ENCODE assay signal across 13 mouse cellular contexts in the genomic region with DNA sequence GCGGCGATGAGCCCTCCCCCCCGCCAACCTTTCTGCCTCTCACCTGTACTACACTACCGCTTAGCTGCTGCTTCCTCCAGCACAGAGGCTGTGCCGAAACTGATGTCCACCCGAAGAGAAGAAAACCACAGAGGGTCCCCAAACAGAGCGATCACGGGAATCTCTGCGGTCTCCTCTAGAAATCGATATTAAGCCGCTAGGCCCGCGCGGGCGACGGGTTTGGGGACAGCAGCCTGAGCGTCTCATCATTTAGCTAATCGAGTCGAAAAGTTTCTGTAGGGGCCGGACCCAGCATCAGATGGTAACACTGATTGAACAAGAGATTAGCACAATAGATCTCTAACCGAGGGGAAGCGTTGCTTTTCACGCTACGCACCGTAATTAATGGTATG. TPM values are rescaled to one million over a fixed set of nuclear protein-coding genes. Genes with fewer than 3 reads are reported as not detected.
A peak's percentile ranks its signal among the peaks of the same experiment; 100 is the strongest.
DNase-seq lines count a peak whose midpoint lies in the region; ATAC-seq and TF ChIP-seq lines count a peak whose summit lies in the region.
"Had no signal": no experiment of that assay in that cellular context is flagged by ENCODE, and none has a peak within 500 bp of the region (broad histone marks: within the 10 kb centered on the region; RNA-seq: fewer than 3 reads in every experiment).

No protein-coding gene starts in this region.

- H3K4me3 ChIP-seq in midbrain, embryonic 10.5 days: no peak overlapping the region
- H3K4me3 ChIP-seq in midbrain, embryonic 15.5 days: no peak overlapping the region
- 0 out of 2 replicates have a peak overlapping the region, but pooled peaks have one; percentile 16 for H3K4me3 ChIP-seq in intestine, postnatal 0 days (ENCODE audit: low read depth, low read length)
- H3K4me3 ChIP-seq: lung, embryonic 15.5 days had no signal

- no peak overlapping the region for H3K27ac ChIP-seq in midbrain, embryonic 10.5 days (replicated peaks)
- no peak overlapping the region for H3K27ac ChIP-seq in midbrain, embryonic 15.5 days
- H3K27ac ChIP-seq in intestine, postnatal 0 days (ENCODE audit: low read depth, low read length): no peak overlapping the region
- H3K27ac ChIP-seq: lung, embryonic 15.5 days had no signal

- ATAC-seq in midbrain, embryonic 15.5 days (replicated peaks): no peak
- ATAC-seq in intestine, postnatal 0 days: no peak

- H3K9ac ChIP-seq in midbrain, embryonic 15.5 days: no peak overlapping the region
- H3K9ac ChIP-seq in intestine, postnatal 0 days (ENCODE audit: low read depth, low read length): no peak overlapping the region
- H3K9ac ChIP-seq: lung, embryonic 15.5 days had no signal

- DNase-seq in heart, postnatal 4 days: peak; percentile 7
- DNase-seq in heart, postnatal 25 days (ENCODE audit: low spot score): no peak
- DNase-seq in midbrain, embryonic 10.5 days (ENCODE audit: low spot score): peak; percentile 51
- DNase-seq in embryo, embryonic 11 days: peak; percentile 56
- no peak for DNase-seq in ovary, adult 18-20 months (ENCODE audit: low spot score)
- DNase-seq in gastrocnemius, postnatal 25 days: no peak
- DNase-seq: right cerebral cortex, postnatal 25 days had no signal

- H3K4me1 ChIP-seq in midbrain, embryonic 10.5 days: peaks cover 50% of the 10 kb centered on the region
- H3K4me1 ChIP-seq in midbrain, embryonic 15.5 days: peaks cover 26% of the 10 kb centered on the region
- H3K4me1 ChIP-seq in intestine, postnatal 0 days (replicated peaks; ENCODE audit: control insufficient read depth, insufficient read depth, low read length): peaks cover 2% of the 10 kb centered on the region; the same call in 1 of the 2 replicates

- TF ChIP-seq CTCF in intestine, postnatal 0 days (IDR thresholded peaks at IDR 0.05; ENCODE audit: low read depth): no peak

- no peaks in the 10 kb centered on the region for H3K9me3 ChIP-seq in midbrain, embryonic 10.5 days (replicated peaks)
- H3K9me3 ChIP-seq in midbrain, embryonic 15.5 days: no peaks in the 10 kb centered on the region
- no peaks in the 10 kb centered on the region for H3K9me3 ChIP-seq in intestine, postnatal 0 days (ENCODE audit: control insufficient read depth)
- H3K9me3 ChIP-seq: lung, embryonic 15.5 days had no signal

- intact Hi-C loops in heart, postnatal 25 days (cut with DNase I): no loop called here

- no peaks in the 10 kb centered on the region for H3K36me3 ChIP-seq in midbrain, embryonic 10.5 days
- no peaks in the 10 kb centered on the region for H3K36me3 ChIP-seq in midbrain, embryonic 15.5 days (replicated peaks)
- H3K36me3 ChIP-seq in intestine, postnatal 0 days (ENCODE audit: control insufficient read depth, insufficient read depth): no peaks in the 10 kb centered on the region
- H3K36me3 ChIP-seq: lung, embryonic 15.5 days had no signal

- no peak overlapping the region for H3K4me2 ChIP-seq in midbrain, embryonic 15.5 days
- H3K4me2 ChIP-seq in intestine, postnatal 0 days (replicated peaks; ENCODE audit: low read depth): no peak overlapping the region
- H3K4me2 ChIP-seq: lung, embryonic 15.5 days had no signal

- WGBS in midbrain, embryonic 10.5 days: under 1% methylated on average over 25 of the region's 25 CpGs
- WGBS in midbrain, embryonic 15.5 days: under 1% methylated on average over 25 of the region's 25 CpGs
- 1% methylated on average over 25 of the region's 25 CpGs for WGBS in intestine, postnatal 0 days

- peaks cover 100% of the 10 kb centered on the region for H3K27me3 ChIP-seq in midbrain, embryonic 10.5 days (ENCODE audit: low read depth, poor library complexity, severe bottlenecking)
- peaks cover 92% of the 10 kb centered on the region for H3K27me3 ChIP-seq in midbrain, embryonic 15.5 days (replicated peaks)
- peaks cover 100% of the 10 kb centered on the region for H3K27me3 ChIP-seq in intestine, postnatal 0 days (replicated peaks; ENCODE audit: control insufficient read depth, insufficient read depth, low read length)

RNA-seq across cellular contexts. Expression of a gene that starts 2.9 kb away (rescaled TPM):
- under 1 TPM; 0.25 to 0.26 TPM for total RNA-seq in heart, postnatal 4 days (2021)
- under 1 TPM; 0.60 to 0.98 TPM for total RNA-seq in heart, postnatal 25 days (2021)
- 0.05 and 0.23 TPM in 2 replicates for polyA plus RNA-seq in midbrain, embryonic 10.5 days (2016; fragmentation: Nextera tagmentation; extraction: Ambion mirVana)
- 0.14 TPM in 1 of 2 replicates, not detected in the other for polyA plus RNA-seq in midbrain, embryonic 15.5 days (2015; fragmentation: Nextera tagmentation; extraction: Ambion mirVana)
- polyA plus RNA-seq in intestine, postnatal 0 days (2015; fragmentation: Nextera tagmentation; extraction: Ambion mirVana): 0.34 and 0.42 TPM in 2 replicates
- 1 to 10 TPM; 1.4 to 2.0 TPM for total RNA-seq in gastrocnemius, postnatal 25 days (2021)
- polyA plus RNA-seq: heart, embryonic 14.5 days; kidney, embryonic 14.5 days; testis, adult 2 months had no signal

Comparison
In these comparisons a context has a peak if more than half of its experiments do, and no peak if none do; other contexts are left out.
1. DNase-seq: peak in heart, postnatal 4 days (single experiment), midbrain, embryonic 10.5 days (single experiment) and embryo, embryonic 11 days (single experiment); none in heart, postnatal 25 days (single experiment), ovary, adult 18-20 months (single experiment) and gastrocnemius, postnatal 25 days (single experiment).